Mouse (Mus musculus) left cerebral cortex, postnatal 14 days (tissue): Measurements from ENCODE around the gene Phf20. TPM values are rescaled to one million over a fixed set of nuclear protein-coding genes. Genes with fewer than 3 reads are reported as not detected.

Source experiments
- DNase-seq, 2 experiments: peaks; one replicate each; pipeline ENCODE4 v3.0.0; 2021 to 2022; ENCODE audit warnings: low spot score in 2 of 2, mixed read lengths in 1 of 2
- intact Hi-C: fragments of 180-260 bp; cut with DNase I; formaldehyde crosslinking; loops from one replicate; pipeline ENCODE4 v1.15.1; 2025
- microRNA-seq, 2 experiments: library from miRNA; unstranded; fragments of <30 nt; microRNA quantifications; one replicate each; pipeline ENCODE4 v1.2.0; 2022
- total RNA-seq, 2 experiments: library from RNA; stranded (reverse); gene quantifications; 2 replicates each; pipeline ENCODE4 v1.2.3; 2021

The Phf20 gene
- total RNA-seq, 2 experiments from 2014 or later = 50.7 to 65.0 TPM

DNA sequence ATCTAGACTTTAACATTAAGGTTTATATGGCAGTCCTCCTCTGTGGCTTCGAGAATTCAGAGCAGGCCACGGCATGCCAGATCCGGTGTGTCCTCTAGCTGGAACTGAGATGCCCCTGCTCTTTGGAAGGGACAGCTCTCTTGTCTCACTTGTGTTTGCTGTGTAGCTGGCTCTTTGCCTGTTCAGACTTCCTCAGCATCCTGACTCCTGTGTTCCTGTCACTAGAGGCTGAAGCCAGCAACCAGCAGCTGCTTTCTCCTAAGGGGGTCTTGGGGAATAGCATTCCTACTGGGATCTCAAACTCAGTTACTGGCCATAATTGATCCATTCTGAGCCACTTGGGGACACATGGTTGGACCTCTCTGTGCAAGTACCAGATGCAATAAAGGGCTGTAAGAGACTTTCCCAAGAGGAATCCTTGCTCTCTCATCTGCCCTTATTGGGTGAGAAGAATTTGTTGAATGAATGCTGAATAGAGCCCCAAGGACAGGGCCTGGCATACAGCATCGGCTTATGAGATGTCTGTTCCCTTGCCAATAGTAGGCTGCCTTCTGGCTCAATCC, 153.1 kb downstream of the Phf20 start:
- DNase-seq = no peak
- intact Hi-C loops = no loop called here

GRCm38 (mm10) chr2:156351243-156351642, 155.0 kb downstream of the Phf20 start:
- intact Hi-C loops = no loop called here
- no peak for DNase-seq

GRCm38 (mm10) chr2:156352413-156353165, 156.3 kb downstream of the Phf20 start:
- intact Hi-C loops = no loop called here
- DNase-seq = no peak

DNA sequence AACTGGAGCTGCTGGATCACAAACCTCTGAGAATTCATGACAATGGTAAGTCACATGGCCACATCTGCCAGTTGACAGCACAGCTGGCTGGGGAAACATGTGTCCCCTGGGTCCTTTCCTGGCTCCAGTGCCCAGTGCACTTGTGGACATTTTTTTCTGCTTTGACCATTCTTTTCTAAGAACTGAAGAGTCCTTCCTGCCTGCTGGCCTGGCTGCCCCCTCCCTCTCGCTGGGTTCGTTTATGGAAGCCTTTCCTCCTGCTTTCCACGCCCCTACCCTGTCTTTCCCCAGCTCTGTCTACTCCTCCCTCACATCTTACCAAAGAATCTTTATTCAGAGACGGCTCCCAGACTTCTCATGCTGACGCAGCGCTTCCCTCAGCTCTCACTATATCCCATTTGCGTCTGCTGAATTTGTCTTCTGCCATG, 157.0 kb downstream of the Phf20 start:
- no peak for DNase-seq
- intact Hi-C loops = no loop called here

DNA sequence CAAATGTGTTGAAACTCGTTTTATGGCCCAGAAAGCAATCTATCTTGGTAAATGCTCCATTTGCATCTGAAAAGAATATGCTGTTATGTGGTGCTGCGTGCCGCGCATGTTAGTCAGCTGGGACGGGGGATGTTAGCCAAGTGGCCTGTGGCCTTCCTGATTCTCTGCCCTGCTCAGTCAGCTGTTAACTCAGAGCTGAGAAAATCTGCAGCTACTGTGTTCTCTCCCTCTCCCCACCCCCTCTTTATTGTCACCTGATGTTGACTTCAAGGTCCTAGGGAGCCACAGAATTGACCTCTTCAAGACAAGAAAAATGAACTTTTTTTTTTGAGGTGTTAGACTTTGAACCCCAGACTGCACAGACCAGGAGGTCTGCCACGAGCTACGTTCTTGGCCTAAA, 159.8 kb downstream of the Phf20 start:
- intact Hi-C loops = no loop called here
- DNase-seq = peak in 1 of 2 experiments; percentile 49

Small RNA genes within 50 kb of the gene (microRNA-seq; reads per million reads assigned to microRNA genes)
- 0 reads per million in 2 experiments for gene Gm22759

Other genes with a start within 250 kb of the Phf20 start
- 10 to 100 TPM; 15.1 to 16.3 TPM for gene Cep250, start 240.0 kb upstream of the Phf20 start, total RNA-seq
- 1 to 10 TPM in 1 of 2 experiments, under 1 TPM in 1; 0.88 to 1.3 TPM for gene 6430550D23Rik, start 188.5 kb upstream of the Phf20 start, total RNA-seq
- 100 to 1,000 TPM; 180 to 200 TPM for gene Ergic3, start 188.4 kb upstream of the Phf20 start, total RNA-seq
- not detected for gene Fer1l4, start 143.5 kb upstream of the Phf20 start, total RNA-seq
- gene Spag4, start 131.3 kb upstream of the Phf20 start, total RNA-seq = 1 to 10 TPM; 4.7 to 6.9 TPM
- 10 to 100 TPM; 24.0 to 26.0 TPM for gene Cpne1, start 84.5 kb upstream of the Phf20 start, total RNA-seq
- 10 to 100 TPM; 25.5 to 30.2 TPM for gene Rbm12, start 84.5 kb upstream of the Phf20 start, total RNA-seq
- gene Gm28036, start 69.4 kb upstream of the Phf20 start, total RNA-seq = 10 to 100 TPM; 19.6 to 26.7 TPM
- gene Romo1, start 52.4 kb upstream of the Phf20 start, total RNA-seq = 100 to 1,000 TPM; 183 to 205 TPM
- 10 to 100 TPM; 35.3 to 37.1 TPM for gene Nfs1, start 52.3 kb upstream of the Phf20 start, total RNA-seq
- gene Rbm39, start 16.2 kb upstream of the Phf20 start, total RNA-seq = 100 to 1,000 TPM; 259 to 277 TPM
- 1 to 10 TPM; 3.3 to 5.5 TPM for gene Cnbd2, start 115.8 kb downstream of the Phf20 start, total RNA-seq
- 100 to 1,000 TPM in 1 of 2 experiments, 10 to 100 TPM in 1; 87.8 to 113 TPM for gene Scand1, start 116.2 kb downstream of the Phf20 start, total RNA-seq
- 100 to 1,000 TPM; 304 to 328 TPM for gene Epb41l1, start 224.4 kb downstream of the Phf20 start, total RNA-seq